Mouse (Mus musculus): ENCODE results near the gene Rab11fip4. TPM values are rescaled to one million over a fixed set of nuclear protein-coding genes. Genes with fewer than 3 reads are reported as not detected.

Gene Rab11fip4
- total RNA-seq, 2 experiments from 2014 or later, result 142 to 144 TPM

DNA sequence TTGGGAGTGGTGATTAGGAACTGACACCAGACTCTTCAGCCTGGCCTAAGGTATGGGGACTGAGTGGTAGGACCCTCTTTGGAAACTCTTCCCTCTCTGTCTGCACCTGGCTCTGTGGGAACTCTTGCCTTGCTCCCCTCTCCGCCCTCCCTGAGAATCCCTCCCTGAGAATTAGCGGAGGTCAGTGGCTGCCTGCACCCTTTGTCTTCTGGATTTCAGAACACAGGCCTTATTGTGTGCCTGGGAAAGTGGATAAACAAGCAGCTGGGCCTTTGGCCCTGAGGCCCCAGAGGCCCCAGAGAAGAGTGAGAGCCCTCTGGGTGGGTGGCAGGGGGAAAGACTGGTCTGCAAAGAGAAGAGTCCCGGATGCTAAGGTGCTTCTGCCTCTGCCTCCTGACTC, 22.1 kb downstream of the Rab11fip4 start:
- no peak for DNase-seq
- intact Hi-C loops (cut with DNase I), result no loop called here

DNA sequence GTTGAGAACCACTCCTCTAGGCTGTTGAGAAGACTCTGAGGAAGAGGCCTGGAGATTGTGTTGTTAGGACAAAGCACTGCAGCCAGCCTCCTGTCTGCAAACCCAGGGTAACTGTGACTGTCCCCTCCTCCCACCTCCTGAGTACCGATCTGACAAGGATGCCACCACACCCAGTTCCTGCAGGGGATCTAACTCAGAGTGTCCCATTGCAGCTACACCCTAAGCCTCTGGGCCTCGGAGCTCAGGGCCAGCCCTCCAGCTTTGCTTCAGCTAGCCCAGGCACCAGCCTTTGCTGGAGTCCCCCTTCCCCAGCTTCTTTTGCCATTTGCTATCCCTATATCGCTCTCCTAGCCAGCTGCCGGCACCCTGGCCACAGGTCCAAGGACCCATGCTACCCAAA, 22.7 kb downstream of the Rab11fip4 start:
- intact Hi-C loops (cut with DNase I), result no loop called here
- no peak for DNase-seq

DNA sequence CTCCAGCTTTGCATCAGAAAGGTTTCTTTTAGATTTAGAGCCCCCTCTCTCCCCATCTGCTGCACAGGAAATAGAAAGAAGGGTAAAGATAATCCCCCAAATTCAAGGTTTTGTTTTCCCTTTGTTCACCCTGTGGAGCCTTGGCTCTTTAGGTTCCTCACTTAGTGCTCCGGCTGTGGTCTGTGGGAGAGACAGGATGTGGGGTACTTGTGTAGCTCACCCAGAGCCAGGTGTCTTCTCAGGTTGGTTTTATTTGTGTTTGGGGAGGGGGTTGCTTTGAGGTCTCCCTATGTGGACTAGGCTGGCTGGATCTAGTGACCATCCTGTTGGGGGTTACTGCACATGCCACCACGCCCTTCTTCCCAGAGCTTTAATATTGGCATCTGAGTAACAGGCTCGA, 23.9 kb downstream of the Rab11fip4 start:
- intact Hi-C loops (cut with DNase I), result no loop called here
- no peak for DNase-seq

DNA sequence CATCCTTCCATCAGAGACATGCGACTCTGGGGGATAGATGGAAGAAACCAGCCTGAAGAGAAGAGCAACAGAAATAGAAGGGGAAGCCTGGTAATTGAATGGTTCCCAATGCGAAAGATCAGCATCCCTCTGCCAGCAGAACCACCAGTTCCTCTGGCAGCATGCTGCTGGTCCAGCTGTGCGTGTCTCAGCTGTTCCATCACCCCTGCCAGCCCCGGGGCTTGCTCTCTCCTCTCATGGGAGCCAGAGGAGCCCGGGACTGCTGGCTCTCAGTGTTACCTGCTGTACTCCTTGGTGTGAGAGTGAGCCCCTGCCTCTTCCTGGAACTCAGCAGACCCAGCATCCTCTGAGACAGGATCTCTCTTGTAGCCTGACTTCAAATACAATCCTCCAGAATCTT, 24.9 kb downstream of the Rab11fip4 start:
- intact Hi-C loops (cut with DNase I), result no loop called here
- DNase-seq, result peak; percentile 44

DNA sequence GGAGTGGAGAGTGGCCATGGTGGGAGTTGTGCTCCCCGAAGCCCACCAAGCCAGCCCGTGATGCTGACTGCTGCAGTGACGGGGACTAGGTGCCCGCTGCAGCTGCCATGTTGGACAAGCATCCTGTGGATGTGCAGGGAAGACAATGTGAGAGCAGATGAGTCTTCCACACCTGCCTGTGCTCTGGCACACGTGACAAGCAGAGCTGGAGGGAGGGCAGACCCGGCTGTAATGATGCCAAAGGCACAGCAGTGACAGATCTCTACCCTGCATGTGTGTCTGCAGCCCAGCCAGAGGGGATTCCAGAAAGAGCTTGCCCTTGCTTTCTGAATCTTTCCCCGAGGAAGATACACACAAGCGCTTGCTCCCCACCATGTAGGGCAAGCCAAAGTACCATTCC, 27.0 kb downstream of the Rab11fip4 start:
- intact Hi-C loops (cut with DNase I), result no loop called here
- peak; percentile 60 for DNase-seq

DNA sequence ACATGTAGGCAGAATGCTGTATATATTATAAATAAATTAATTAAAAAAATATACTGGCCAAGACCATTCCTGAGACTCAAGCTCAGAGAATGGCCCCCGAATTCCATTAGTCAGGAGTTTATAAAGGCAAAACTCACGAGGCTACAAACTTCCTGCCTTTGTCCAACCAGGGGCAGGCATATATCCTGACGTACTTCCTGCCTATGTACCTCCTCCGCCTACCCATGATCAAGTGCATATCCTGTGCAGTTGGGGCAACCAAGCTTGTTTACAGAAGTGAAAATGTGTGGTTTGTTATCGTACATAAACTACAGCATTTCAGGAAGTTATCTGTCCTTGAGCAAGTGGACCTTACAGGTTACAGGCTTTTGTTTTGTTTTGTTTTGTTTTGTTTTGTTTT, 32.0 kb downstream of the Rab11fip4 start:
- intact Hi-C loops (cut with DNase I), result no loop called here
- DNase-seq, result no peak

DNA sequence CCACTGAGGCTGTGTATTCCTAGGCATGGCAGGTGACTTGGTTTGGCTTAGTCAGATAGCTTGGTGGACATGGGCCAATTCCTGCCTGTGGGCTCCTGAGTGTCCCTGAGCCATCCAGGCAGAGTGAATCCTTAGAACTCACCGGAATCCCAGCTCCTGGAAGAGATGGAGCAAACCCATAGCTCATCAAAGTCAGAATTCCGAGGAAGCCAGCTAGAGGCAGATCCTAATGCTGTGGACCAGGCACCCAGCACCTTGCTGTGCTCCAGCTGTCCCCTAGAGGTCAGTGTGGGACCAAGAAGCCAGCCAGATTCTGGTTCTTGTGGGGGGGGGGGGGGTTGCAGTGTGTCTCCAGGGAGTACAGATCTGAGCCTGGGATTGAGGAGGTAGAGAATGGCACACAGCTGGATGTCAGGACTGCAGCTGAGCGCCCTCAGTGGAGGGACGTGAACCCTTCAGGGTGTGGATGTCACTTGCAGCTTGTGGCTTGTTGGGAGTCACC, 33.8 kb downstream of the Rab11fip4 start:
- intact Hi-C loops (cut with DNase I), result no loop called here
- peak; percentile 64 for DNase-seq

DNA sequence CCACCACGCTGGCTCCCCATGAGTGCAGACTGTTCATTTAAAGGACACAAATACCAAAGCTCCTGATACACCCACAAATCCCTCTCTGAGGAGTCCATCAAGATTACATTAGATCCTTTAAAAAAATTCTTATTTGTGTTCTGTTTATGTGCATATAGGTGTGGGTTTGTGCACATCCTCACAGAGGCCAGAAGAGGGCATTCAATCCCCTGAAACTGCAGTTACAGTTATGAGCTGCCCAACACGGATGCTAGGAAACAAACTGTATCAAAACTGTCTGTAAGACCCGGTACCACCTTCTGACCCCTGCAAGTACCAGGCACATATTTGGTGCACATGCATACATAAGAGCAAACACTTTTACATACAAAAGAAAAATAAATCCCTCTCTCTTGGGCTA, 37.7 kb downstream of the Rab11fip4 start:
- intact Hi-C loops (cut with DNase I), result no loop called here

DNA sequence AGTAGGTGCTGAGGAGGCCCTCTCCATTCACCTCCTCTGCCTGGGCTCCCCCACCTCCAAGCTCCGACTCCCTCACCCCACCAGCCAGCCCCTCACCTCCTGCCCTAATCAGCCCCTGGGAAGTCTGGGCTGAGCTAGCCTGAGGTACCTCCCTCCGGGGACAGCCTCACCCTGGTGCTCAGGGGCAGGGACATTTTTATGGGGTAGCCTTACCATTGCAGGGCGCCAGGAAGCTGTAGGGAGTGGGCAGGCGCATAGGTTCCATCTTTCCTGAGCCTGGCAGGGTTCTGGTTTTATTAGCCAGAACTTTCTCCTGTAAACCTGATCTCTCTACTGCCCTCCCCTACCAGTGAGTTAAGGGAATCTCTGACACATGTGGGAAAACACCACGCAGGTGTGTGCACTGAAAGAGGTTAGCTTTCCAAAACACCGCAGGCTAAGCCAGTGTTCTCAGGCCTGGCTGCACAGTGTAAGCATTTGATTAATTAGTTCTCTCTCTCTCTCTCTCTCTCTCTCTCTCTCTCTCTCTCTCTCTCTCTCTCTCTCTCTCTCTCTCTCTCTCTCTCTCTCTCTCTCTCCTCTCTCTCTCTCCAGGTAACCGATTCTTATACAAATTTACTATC, 38.9 kb downstream of the Rab11fip4 start:
- intact Hi-C loops (cut with DNase I), result no loop called here
- DNase-seq, result no peak

More for the DNA sequence above, 37.7 kb downstream of the Rab11fip4 start:
- no peak for DNase-seq

DNA sequence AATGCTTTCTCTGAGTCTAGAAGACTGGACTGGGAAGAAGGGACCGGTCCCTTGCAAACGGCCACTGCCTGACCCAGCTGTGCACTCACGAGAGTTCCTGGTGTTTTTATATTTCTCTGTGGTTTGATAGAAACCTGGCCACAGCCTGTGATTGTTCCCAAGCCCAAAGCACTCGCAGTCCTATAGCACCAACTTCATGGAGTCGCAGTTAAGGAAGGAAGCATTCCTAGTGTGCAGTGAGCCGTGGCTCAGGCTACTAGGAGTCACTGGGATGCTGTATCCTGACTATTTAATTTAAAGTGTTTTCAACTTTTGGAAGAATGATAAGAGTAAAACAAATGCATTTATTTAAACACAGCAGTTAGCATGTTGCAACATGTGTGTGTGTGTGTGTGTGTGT, 39.5 kb downstream of the Rab11fip4 start:
- intact Hi-C loops (cut with DNase I), result no loop called here
- DNase-seq, result no peak

DNA sequence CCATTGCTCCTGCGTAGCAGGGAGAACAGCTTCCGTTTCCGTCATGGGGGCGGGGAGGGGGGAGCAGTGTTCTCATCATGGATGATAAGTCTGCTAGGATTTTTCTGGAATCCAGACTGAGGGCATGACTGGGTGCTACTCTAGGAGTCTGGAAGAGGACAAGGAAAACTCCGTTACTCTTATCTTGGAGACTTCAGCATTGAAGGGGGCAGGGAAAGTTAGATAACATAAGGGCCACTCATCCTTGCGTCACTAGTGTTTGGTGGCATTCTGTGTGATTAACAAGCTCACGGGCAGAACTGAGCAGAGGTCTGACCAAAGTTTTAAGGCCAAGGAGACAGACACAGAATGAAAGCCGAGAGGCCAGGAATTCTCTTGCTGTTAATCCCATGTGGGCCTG, 42.4 kb downstream of the Rab11fip4 start:
- intact Hi-C loops (cut with DNase I), result no loop called here

DNA sequence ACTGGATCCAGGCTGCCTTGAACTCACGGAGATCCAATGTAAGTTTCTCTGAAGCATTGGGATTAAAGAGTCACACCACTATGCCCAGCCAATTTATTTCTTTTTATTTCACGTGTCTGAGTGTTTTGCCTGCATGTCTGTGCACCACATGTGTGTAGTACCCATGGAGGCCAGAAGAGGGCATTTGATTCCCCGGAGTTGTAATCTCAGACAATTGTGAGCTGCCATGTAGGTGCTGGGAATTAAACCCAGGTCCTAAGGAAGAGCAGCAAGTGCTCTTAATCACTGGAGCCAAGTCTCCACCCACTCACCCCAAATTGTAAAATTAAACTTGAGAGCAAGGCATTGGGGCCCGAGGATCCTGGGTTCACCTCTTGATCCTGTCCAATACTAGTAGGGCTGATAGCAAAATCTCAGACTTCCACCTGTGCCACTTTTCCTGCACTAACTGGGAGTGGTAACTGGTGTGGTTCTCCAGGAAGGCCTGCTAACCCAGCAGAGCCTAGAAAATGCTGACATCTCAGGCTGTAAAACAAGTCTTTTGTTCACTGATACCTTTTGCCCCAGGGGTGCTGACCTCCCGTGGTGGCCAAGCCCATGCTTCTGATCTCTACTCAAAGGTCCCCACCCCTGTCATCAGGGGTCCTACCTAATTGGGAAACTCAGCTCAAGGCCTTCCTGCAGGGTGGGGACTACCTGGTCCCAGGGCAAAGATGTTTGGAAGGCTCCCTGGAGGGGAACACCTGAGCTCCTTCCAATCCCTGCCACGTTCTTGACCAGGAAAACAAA, 44.8 kb downstream of the Rab11fip4 start:
- intact Hi-C loops (cut with DNase I), result no loop called here
- no peak for DNase-seq

More for the DNA sequence above, 42.4 kb downstream of the Rab11fip4 start:
- DNase-seq, result no peak

DNA sequence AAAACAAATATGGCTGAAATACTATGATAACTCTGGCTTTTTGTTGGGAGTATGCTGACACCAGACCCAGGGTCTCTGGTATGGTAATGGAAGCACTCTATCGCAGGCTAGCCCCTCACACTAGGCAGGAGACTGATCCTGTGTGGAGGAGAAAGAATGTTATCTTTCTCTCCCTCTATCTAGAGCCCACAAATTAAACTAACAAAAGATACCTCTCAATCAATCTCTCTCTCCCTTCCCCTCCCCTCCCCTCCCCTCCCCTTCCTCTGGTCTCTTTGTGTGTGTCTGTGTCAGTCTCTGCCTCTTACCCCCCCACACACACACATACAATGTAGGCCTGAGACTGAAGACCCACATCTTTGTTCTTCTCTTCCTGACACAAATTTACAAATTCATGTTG, 45.5 kb downstream of the Rab11fip4 start:
- intact Hi-C loops (cut with DNase I), result no loop called here
- DNase-seq, result no peak

DNA sequence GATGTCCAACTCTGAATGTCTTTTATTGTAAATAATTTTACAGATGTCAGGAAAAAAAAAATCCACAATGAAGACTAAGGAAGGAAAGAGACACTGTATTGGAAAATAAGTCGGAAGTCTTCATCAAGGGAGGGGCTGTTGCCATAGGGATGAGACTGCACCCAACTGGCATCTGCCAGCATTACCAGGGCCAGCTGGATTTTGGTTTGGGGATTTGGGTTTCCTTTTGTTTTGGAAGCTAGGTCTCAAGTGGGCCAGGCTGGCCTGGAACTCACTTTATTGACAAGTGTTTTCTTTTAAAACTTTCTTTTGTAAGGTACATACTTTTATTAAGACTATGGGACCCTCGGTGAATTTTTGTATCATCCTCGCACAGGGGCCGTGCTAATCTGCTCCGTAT, 47.7 kb downstream of the Rab11fip4 start:
- DNase-seq, result no peak
- intact Hi-C loops (cut with DNase I), result no loop called here

DNA sequence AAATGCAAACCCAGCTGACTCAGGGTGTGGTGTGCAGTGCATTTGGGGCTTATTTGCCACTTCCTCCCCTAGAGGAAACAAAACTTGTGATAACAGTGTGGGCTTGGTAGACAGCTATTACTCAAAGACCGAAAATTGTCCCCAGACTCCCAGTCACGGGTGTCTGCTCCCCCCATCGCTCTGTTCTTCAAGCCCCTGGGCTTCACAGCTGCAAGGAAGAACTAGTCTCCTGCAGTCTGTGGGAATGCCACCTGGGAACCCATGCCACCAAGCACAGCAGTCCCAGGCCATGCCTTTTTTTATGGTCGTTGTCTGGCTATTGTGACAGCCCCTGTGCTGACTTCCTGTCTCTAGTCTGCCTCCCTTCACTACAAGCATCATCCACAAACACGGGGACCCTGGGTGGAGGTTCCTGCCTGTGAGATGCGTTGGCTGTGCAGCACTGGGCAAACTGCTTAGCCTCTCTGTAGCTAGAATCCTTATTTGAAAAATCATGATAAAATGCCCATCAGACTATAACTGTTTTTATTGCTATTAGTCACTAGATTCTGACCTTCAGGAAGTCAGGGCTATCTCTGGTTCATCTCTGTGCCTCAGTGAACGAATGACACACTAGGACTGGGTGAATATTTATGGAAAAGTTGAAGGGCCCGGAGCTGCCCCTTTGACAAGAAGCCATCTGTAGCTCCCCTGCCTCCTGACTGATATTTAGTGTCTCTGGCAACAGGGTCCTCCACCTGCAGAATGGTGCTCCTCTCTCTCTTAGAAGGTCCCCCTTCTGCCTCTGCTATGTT, 50.1 kb downstream of the Rab11fip4 start:
- intact Hi-C loops (cut with DNase I), result no loop called here
- no peak for DNase-seq

DNA sequence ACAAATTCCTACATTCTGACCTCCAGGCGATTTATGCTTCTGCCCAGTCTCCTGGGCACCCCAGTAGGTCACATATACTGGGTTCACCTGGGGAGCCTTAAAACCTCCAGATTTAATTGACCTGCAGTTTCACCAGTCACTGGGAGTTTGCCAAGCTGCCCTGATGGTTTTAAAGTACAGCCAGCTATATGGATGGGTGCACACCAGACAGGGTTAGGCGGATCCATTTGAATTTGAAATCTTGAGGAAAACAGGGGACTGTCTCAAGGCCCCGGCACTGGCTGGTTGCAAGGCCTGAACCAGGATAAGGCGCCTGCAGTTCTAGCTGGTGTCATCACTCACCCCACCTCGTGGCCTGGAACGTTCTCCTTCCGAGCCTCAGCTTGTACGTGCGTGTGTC, 52.7 kb downstream of the Rab11fip4 start:
- intact Hi-C loops (cut with DNase I), result no loop called here
- no peak for DNase-seq

DNA sequence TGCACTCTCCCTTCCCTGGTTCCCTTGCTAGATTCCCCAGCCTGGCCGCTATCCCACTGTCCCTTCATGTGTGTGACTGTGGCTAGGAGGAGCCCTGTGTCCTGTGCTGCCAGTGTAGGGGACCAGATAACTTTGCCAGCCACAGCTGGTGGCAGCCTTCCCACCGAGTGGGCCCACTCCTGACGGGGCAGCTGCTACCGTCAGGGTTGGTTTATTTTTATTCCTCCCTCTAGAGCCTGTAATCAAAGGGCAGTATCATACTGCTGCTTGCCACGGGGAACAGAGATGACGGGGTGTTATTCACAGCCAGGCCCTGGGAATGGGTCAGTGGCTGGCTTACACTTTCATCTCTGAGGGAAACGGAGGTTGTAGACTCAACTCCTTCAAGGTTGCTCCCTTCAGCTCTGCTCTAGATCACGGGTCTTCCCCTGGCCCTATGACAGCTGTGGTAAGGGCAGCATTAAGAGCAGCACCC, 53.7 kb downstream of the Rab11fip4 start:
- peak; percentile 58 for DNase-seq

DNA sequence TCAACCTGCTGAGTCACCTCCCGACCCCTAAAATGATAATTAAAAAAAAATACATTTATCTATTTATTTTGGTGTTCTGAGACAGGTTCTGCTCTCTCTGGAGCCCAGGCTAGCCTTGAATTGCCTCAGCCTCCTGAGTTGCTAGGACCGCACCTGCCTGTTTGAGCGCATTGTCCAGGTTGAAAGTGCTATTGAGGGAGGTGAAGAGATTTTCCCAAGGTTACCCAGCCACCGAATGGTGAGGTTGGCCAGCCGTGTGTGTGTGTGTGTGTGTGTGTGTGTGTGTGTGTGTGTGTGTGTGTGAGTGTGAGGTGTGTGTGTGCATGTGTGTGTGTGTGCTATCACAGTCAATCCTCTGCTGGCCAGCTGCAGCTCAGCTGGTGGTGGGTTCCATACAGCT, 55.0 kb downstream of the Rab11fip4 start:
- DNase-seq, result no peak
- intact Hi-C loops (cut with DNase I), result no loop called here

More for the DNA sequence above, 53.7 kb downstream of the Rab11fip4 start:
- intact Hi-C loops (cut with DNase I), result no loop called here

DNA sequence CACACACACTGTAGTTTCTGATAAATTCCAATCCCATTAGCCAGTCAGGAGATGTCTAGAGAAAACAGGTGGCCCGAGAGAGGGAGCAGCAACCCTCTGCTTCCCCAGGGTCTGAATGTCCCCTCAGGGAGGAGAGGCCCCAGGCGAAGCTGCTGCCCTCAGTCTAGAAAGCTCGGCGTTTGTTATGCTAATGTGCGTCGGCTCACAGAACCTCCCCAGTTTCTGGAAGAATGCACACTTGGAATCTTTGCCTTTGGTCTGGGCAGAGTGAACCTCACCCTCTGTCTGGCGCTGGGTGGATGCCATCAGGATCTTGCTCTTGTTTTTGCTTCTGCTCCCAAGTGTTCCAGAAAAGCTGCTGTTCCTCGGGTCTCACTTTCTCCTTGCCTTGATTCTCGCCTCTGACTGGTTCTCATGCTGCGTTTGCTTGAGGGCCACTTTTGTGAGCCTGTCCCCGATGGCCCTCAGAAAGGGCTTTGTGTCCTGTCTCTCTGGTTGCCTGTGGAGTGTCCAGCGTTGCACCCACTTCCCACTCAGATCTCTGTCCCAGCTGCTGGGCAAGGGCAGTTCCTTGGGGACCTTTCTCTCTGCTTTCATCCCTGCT, 55.6 kb downstream of the Rab11fip4 start:
- intact Hi-C loops (cut with DNase I), result no loop called here
- DNase-seq, result peak; percentile 48

DNA sequence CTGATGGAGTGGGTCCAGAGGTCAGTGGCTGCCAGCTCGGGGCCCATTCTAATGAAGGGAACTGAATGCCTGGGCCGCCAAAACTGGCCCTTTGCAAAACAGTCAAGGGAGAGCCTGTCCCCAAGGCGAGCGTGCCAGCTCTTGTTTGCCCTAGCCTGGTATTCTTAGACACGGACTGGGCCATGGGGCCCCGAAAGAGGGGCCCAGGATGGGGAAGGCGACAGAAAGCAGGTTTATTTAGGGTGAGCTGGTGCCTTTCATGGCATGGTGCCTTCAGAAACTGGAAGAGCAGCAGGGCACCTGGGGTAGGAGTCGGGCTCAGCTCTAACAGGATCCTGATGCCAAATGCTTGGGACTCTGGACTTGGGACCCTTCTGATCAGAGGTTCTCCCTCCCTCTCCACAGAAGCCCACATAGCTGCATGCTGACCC, 56.1 kb downstream of the Rab11fip4 start:
- peak; percentile 61 for DNase-seq

DNA sequence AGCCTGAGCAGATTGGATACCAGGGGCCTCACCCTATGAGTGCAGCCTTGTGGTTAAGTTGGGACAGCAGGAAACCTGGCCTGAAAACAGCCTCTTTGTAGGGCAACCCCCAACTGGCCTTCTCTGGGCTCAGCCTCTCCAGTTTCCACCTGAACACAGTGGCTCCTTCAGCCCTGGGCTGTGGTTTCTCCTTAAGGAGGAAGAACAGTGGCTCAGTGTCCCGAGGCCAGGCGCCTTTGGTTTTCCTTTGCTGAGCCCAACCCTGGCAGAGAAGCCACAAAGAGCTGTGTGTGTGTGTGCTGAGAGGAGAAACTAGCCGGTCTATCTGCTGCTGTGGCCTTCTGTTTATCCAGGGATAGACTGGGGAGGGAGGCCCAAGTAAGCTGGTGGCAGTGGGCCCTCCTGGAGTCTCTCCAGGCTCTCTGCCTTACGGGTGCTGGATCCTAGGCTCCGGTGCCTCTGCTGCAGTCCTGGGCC, 59.4 kb downstream of the Rab11fip4 start:
- intact Hi-C loops (cut with DNase I), result no loop called here
- DNase-seq, result peak; percentile 20

More for the DNA sequence above, 56.1 kb downstream of the Rab11fip4 start:
- intact Hi-C loops (cut with DNase I), result no loop called here
